Mouse (Mus musculus) myocyte (in vitro differentiated cells): Measurements from ENCODE around the gene Hdac9.

Experiments used
- MYOG ChIP-seq, 3 experiments: IDR thresholded peaks; one replicate each; pipeline ENCODE4 v1.6.1; 2011; ENCODE audit warnings: control low read depth in 2 of 3, low read depth in 2 of 3, mild to moderate bottlenecking in 2 of 3; ENCODE audit not compliant: insufficient read length in 2 of 3, control insufficient read depth in 1 of 3, insufficient read depth in 1 of 3
- POLR2A ChIP-seq: IDR thresholded peaks from one replicate; pipeline ENCODE4 v1.6.1; 2011; ENCODE audit warnings: low read depth, mild to moderate bottlenecking, control low read depth, moderate library complexity; ENCODE audit not compliant: insufficient read length

DNA sequence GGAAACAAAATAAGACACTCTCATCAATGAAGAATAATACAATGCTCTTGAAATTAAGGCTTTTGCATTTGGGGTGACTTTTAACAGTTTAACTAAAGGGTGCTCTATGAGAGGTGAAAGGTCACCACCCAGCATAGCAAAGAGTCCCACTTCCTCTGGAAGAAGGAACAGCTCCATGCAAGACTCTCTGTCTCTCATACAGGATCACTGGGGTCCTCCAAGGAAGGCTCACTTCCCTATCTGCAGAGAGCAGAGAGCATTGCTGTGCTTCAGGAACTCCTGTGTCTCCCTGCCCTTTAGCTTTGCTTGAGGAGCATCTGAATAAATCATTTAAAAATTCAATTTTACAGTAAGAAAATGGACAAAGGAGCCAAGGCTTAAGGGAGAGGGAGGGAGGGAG lies 129.5 kb downstream of the Hdac9 start:
- TF ChIP-seq POLR2A = no peak
- no peak for TF ChIP-seq MYOG (IDR thresholded peaks at IDR 0.05; ENCODE audit: control insufficient read depth in 1 of 3, insufficient read depth in 1 of 3, insufficient read length in 2 of 3, low read depth in 2 of 3)
